Mouse (Mus musculus): ENCODE data around the gene Tm7sf3.

DNA sequence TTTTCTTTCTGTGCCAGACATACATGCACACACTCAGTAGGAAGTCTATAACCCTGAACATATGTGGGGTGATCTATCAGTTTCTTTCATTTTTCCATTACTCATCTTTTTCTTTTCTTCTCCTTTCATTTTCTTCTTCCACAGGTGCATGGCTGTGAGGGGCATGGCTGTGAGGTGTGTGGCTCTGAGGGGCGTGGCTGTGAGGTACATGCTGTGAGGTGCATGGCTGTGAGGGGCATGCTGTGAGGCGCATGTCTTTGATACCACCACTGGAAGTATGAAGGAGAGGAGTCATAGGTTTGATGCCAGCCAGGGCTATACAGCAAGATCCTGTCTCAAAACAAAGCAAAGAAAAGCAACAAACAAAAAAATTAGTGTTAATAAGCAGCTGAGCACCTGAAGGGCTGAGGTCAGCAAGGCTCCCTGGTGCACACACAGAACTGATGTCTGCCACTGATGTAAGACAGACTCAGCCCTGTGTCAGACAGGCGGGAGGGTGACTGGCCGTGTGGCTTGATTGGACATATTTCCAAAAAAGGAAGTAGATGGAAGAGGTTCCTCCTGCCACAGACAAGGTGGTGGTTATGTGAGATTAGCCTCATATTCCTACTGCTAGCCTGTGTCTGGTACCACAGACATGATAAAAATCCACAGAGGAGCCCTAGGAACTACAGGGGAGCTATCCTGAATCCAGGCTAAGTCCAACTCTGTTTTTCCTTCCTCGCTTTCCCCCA, 44.0 kb upstream of the Tm7sf3 start:
- TF ChIP-seq POLR2A (IDR thresholded peaks at IDR 0.05; ENCODE audit: borderline replicate concordance, extremely low read depth, insufficient read depth, insufficient read length, poor library complexity, severe bottlenecking), result no peak
- TF ChIP-seq CTCF (IDR thresholded peaks at IDR 0.05; ENCODE audit: borderline replicate concordance, extremely low read depth, insufficient read depth, insufficient read length), result no peak
